Mouse (Mus musculus) midbrain, postnatal 0 days (tissue): ENCODE results near the gene Rin1. TPM values are rescaled to one million over a fixed set of nuclear protein-coding genes. Genes with fewer than 3 reads are reported as not detected.
A peak's percentile ranks its signal among the peaks of the same experiment; 100 is the strongest.

ENCODE experiments used
- ATAC-seq: fragments of 200-750 bp; cut with Nextera tagmentation; 2 replicates; pipeline ENCODE4 v1.8.0; 2017; ENCODE audit warnings: moderate number of reproducible peaks, mild to moderate bottlenecking, moderate TSS enrichment, moderate library complexity; ENCODE audit not compliant: low FRiP score
- DNase-seq: peaks from one replicate; pipeline ENCODE4 v3.0.0-alpha.2; 2015; ENCODE audit warnings: low spot score
- H3K27ac ChIP-seq: fragments of 300-500 bp; sonication (generic); 2 replicates; pipeline ENCODE4 v1.5.1; 2014; ENCODE audit warnings: low read depth, mild to moderate bottlenecking, low read length, mixed read lengths
- H3K27me3 ChIP-seq: fragments of 300-500 bp; sonication (generic); 2 replicates; pipeline ENCODE4 v1.6.1; 2014; ENCODE audit warnings: low read length, control low read depth, mixed read lengths; ENCODE audit not compliant: insufficient read depth
- H3K36me3 ChIP-seq: fragments of 300-500 bp; sonication (generic); 2 replicates; pipeline ENCODE4 v1.6.1; 2014; ENCODE audit warnings: low read length, control low read depth, mixed read lengths; ENCODE audit not compliant: insufficient read depth
- H3K4me1 ChIP-seq: fragments of 300-500 bp; sonication (generic); 2 replicates; pipeline ENCODE4 v1.6.1; 2014; ENCODE audit warnings: mild to moderate bottlenecking, control low read depth, antibody characterized with exemption, low read length, mixed read lengths; ENCODE audit not compliant: insufficient read depth
- H3K4me2 ChIP-seq: fragments of 300-500 bp; sonication (generic); 2 replicates; pipeline ENCODE4 v1.6.1; 2014; ENCODE audit warnings: low read depth, mild to moderate bottlenecking, low read length, mixed read lengths; ENCODE audit not compliant: poor library complexity, severe bottlenecking
- H3K4me3 ChIP-seq: fragments of 300-500 bp; sonication (generic); 2 replicates; pipeline ENCODE4 v1.5.1; 2014; ENCODE audit warnings: low read depth, mild to moderate bottlenecking, low read length, moderate library complexity
- H3K9ac ChIP-seq: fragments of 300-500 bp; sonication (generic); replicated peaks from 2 replicates; pipeline ENCODE4 v1.6.1; 2014; ENCODE audit warnings: mild to moderate bottlenecking, low read length, moderate library complexity, mixed read lengths; ENCODE audit not compliant: poor library complexity, severe bottlenecking
- H3K9me3 ChIP-seq: fragments of 300-500 bp; sonication (generic); 2 replicates; pipeline ENCODE4 v1.6.1; 2016; ENCODE audit warnings: low read length, control low read depth
- CTCF ChIP-seq: IDR thresholded peaks from 2 replicates; pipeline ENCODE4 v1.5.1; 2016; ENCODE audit warnings: antibody characterized with exemption, mild to moderate bottlenecking
- WGBS: fragments of 180-500 bp; shearing (Covaris S2); extraction: QIAGEN DNeasy Blood & Tissue Kit; methylation state at CpG from one replicate; pipeline ENCODE4 v1.1.7; 2014; 5-methylcytosine and 5-hydroxymethylcytosine counted together
- polyA plus RNA-seq: library from polyadenylated mRNA; unstranded; fragments of >200 nt; fragmentation: Nextera tagmentation; extraction: Ambion mirVana; gene quantifications from 2 replicates; pipeline ENCODE4 v1.2.1, GENCODE M21; 2015
- total RNA-seq: library from RNA; depleted of rRNA; stranded (reverse); fragments of >200 nt; gene quantifications from 2 replicates; pipeline ENCODE4 v1.2.3, GENCODE M21; 2014

Gene Rin1
- total and polyA plus RNA-seq, 2 experiments from 2014 or later, result 0.96 to 4.3 TPM

GRCm38 (mm10) chr19:5060365-5061330, 10.4 kb downstream of the Rin1 start:
- Histone ChIP-seq H3K27ac (no peak overlapping the region), H3K9ac (no peak overlapping the region), H3K4me3 (no peak overlapping the region), H3K27me3 (no peaks in the 10 kb centered on the region), H3K36me3 (no peaks in the 10 kb centered on the region), H3K4me2 (no peak overlapping the region), H3K9me3 (no peaks in the 10 kb centered on the region), H3K4me1 (no peaks in the 10 kb centered on the region)
- ATAC-seq (no peak), DNase-seq (no peak)
- 56% methylated on average over 4 of the region's 5 CpGs for WGBS
- TF ChIP-seq CTCF, result no peak

- Histone ChIP-seq H3K9me3 (no peaks in the 10 kb centered on the region), H3K4me1 (no peaks in the 10 kb centered on the region), H3K27ac (no peak overlapping the region), H3K4me2 (no peak overlapping the region), H3K36me3 (no peaks in the 10 kb centered on the region), H3K9ac (no peak overlapping the region), H3K27me3 (peaks cover 3% of the 10 kb centered on the region; the same call in 1 of the 2 replicates), H3K4me3 (no peak overlapping the region)
- no peak for ATAC-seq
- no peak for DNase-seq
- no peak for TF ChIP-seq CTCF
- 85% methylated on average over 5 of the region's 5 CpGs for WGBS
Measured at GRCm38 (mm10) chr19:5062041-5062440, 11.8 kb downstream of the Rin1 start.

GRCm38 (mm10) chr19:5062446-5062845, 12.2 kb downstream of the Rin1 start:
- no peak overlapping the region for H3K4me3 ChIP-seq
- DNase-seq (no peak), ATAC-seq (no peak)
- 90% methylated on average over 6 of the region's 6 CpGs for WGBS
- no peaks in the 10 kb centered on the region for H3K36me3 ChIP-seq
- peaks cover 4% of the 10 kb centered on the region; the same call in 1 of the 2 replicates for H3K27me3 ChIP-seq
- no peak for TF ChIP-seq CTCF
- H3K4me1 ChIP-seq, result no peaks in the 10 kb centered on the region
- no peaks in the 10 kb centered on the region for H3K9me3 ChIP-seq
- no peak overlapping the region for H3K9ac ChIP-seq
- H3K27ac ChIP-seq, result no peak overlapping the region
- H3K4me2 ChIP-seq, result no peak overlapping the region

- Histone ChIP-seq H3K9ac (no peak overlapping the region), H3K27me3 (peaks cover 25% of the 10 kb centered on the region), H3K4me2 (no peak overlapping the region), H3K27ac (no peak overlapping the region), H3K9me3 (no peaks in the 10 kb centered on the region), H3K36me3 (no peaks in the 10 kb centered on the region), H3K4me3 (no peak overlapping the region), H3K4me1 (peaks cover 3% of the 10 kb centered on the region; the same call in 1 of the 2 replicates)
- DNase-seq, result no peak
- no peak for TF ChIP-seq CTCF
- no peak for ATAC-seq
- 64% methylated on average over 7 of the region's 7 CpGs for whole genome bisulfite sequencing
Measured at GRCm38 (mm10) chr19:5065104-5065503, 14.8 kb downstream of the Rin1 start.

- ATAC-seq (no peak), DNase-seq (no peak)
- Histone ChIP-seq H3K9me3 (no peaks in the 10 kb centered on the region), H3K27me3 (peaks cover 25% of the 10 kb centered on the region), H3K4me3 (peak overlapping the region; percentile 38; the same call in 1 of the 2 replicates), H3K36me3 (no peaks in the 10 kb centered on the region), H3K4me2 (peak overlapping the region; percentile 74), H3K27ac (no peak overlapping the region), H3K9ac (no peak overlapping the region), H3K4me1 (peaks cover 11% of the 10 kb centered on the region)
- 14% methylated on average over 15 of the region's 15 CpGs for WGBS
- TF ChIP-seq CTCF, result no peak
Measured at GRCm38 (mm10) chr19:5067040-5067799, 16.9 kb downstream of the Rin1 start.
